Mouse (Mus musculus) intestine, embryonic 16.5 days (tissue): ENCODE measurements at regions not wholly inside any gene's neighbourhood (a gene's known extent, or its start where the extent isn't known, plus 50 kb on each side); places are given as distances from the start of the nearest gene placed in this dataset.
A peak's percentile ranks its signal among the peaks of the same experiment; 100 is the strongest.

Experiments used
- ATAC-seq: fragments of 200-750 bp; cut with Nextera tagmentation; 2 replicates; pipeline ENCODE4 v1.8.0; 2017; ENCODE audit warnings: moderate TSS enrichment, moderate library complexity
- H3K27ac ChIP-seq: fragments of 300-500 bp; sonication (generic); 2 replicates; pipeline ENCODE4 v1.5.1; 2014; ENCODE audit warnings: mild to moderate bottlenecking, low read length
- H3K27me3 ChIP-seq: fragments of 300-500 bp; sonication (generic); replicated peaks from 2 replicates; pipeline ENCODE4 v1.6.1; 2014; ENCODE audit warnings: low read length, control low read depth, mixed read lengths; ENCODE audit not compliant: control insufficient read depth, insufficient read depth
- H3K36me3 ChIP-seq: fragments of 300-500 bp; sonication (generic); 2 replicates; pipeline ENCODE4 v1.6.1; 2014; ENCODE audit warnings: low read length, control low read depth; ENCODE audit not compliant: control insufficient read depth, insufficient read depth
- H3K4me1 ChIP-seq: fragments of 300-500 bp; sonication (generic); 2 replicates; pipeline ENCODE4 v1.6.1; 2014; ENCODE audit warnings: low read length, control low read depth, mixed read lengths; ENCODE audit not compliant: control insufficient read depth, insufficient read depth
- H3K4me2 ChIP-seq: fragments of 300-500 bp; sonication (generic); 2 replicates; pipeline ENCODE4 v1.6.1; 2014; ENCODE audit warnings: low read depth, low read length, control low read depth
- H3K4me3 ChIP-seq: fragments of 300-500 bp; sonication (generic); 2 replicates; pipeline ENCODE4 v1.5.1; 2014; ENCODE audit warnings: mild to moderate bottlenecking, low read length
- H3K9ac ChIP-seq: fragments of 300-500 bp; sonication (generic); 2 replicates; pipeline ENCODE4 v1.6.1; 2014; ENCODE audit warnings: low read depth, low read length
- H3K9me3 ChIP-seq: fragments of 300-500 bp; sonication (generic); 2 replicates; pipeline ENCODE4 v1.6.1; 2016; ENCODE audit warnings: low read length, control low read depth; ENCODE audit not compliant: control insufficient read depth
- WGBS: fragments of 180-500 bp; shearing (Covaris S2); extraction: QIAGEN DNeasy Blood & Tissue Kit; methylation state at CpG from one replicate; pipeline ENCODE4 v1.1.7; 2014; 5-methylcytosine and 5-hydroxymethylcytosine counted together

- peak; percentile 23; the same call in 1 of the 2 replicates for ATAC-seq
- Histone ChIP-seq H3K9me3 (no peaks in the 10 kb centered on the region), H3K36me3 (no peaks in the 10 kb centered on the region), H3K27ac (no peak overlapping the region), H3K4me2 (no peak overlapping the region), H3K9ac (no peak overlapping the region), H3K4me1 (no peaks in the 10 kb centered on the region), H3K4me3 (no peak overlapping the region), H3K27me3 (no peaks in the 10 kb centered on the region)
- 29% methylated on average over 1 of the region's 1 CpGs for WGBS
These were observed 769.0 kb upstream of the Cypt1 start for GRCm38 (mm10) chrX:15753628-15754027.
